Mouse (Mus musculus) CD4-positive helper T cell, adult 2 months (primary cell): ENCODE data around the gene Upp2.
A peak's percentile ranks its signal among the peaks of the same experiment; 100 is the strongest.

Source experiments
- DNase-seq: peaks from one replicate; pipeline ENCODE4 v3.0.0-alpha.2; 2012; ENCODE audit warnings: low read depth, missing footprints, low spot score

Gene Upp2

GRCm38 (mm10) chr2:58754736-58755135 is 187.6 kb downstream of the Upp2 start:
- no peak for DNase-seq

- no peak for DNase-seq
Measured at GRCm38 (mm10) chr2:58758081-58758480, 191.0 kb downstream of the Upp2 start.

- no peak for DNase-seq
Measured at GRCm38 (mm10) chr2:58759676-58760075, 192.6 kb downstream of the Upp2 start.

GRCm38 (mm10) chr2:58765141-58765540 is 198.0 kb downstream of the Upp2 start:
- DNase-seq, result no peak

GRCm38 (mm10) chr2:58773833-58774232 is 206.7 kb downstream of the Upp2 start:
- DNase-seq, result no peak

GRCm38 (mm10) chr2:58778986-58779495 is 211.9 kb downstream of the Upp2 start:
- no peak for DNase-seq

- DNase-seq, result no peak
Measured at GRCm38 (mm10) chr2:58783526-58783925, 216.4 kb downstream of the Upp2 start.

- DNase-seq, result no peak
Measured at GRCm38 (mm10) chr2:58786177-58786576, 219.1 kb downstream of the Upp2 start.

- no peak for DNase-seq
Measured at GRCm38 (mm10) chr2:58786681-58787080, 219.6 kb downstream of the Upp2 start.

GRCm38 (mm10) chr2:58787360-58787759 is 220.3 kb downstream of the Upp2 start:
- DNase-seq, result no peak

GRCm38 (mm10) chr2:58789934-58790333 is 222.8 kb downstream of the Upp2 start:
- DNase-seq, result no peak

- no peak for DNase-seq
Measured at GRCm38 (mm10) chr2:58790361-58790760, 223.3 kb downstream of the Upp2 start.

- no peak for DNase-seq
Measured at GRCm38 (mm10) chr2:58794489-58794888, 227.4 kb downstream of the Upp2 start.

- no peak for DNase-seq
Measured at GRCm38 (mm10) chr2:58795432-58795831, 228.3 kb downstream of the Upp2 start.

GRCm38 (mm10) chr2:58797506-58797905 is 230.4 kb downstream of the Upp2 start:
- no peak for DNase-seq

GRCm38 (mm10) chr2:58799126-58799525 is 232.0 kb downstream of the Upp2 start:
- no peak for DNase-seq

- no peak for DNase-seq
Measured at GRCm38 (mm10) chr2:58799623-58800022, 232.5 kb downstream of the Upp2 start.

- DNase-seq, result no peak
Measured at GRCm38 (mm10) chr2:58812941-58813340, 245.8 kb downstream of the Upp2 start.

GRCm38 (mm10) chr2:58828910-58829600 is 262.0 kb downstream of the Upp2 start:
- no peak for DNase-seq

- peak; percentile 16 for DNase-seq
Measured at GRCm38 (mm10) chr2:58829981-58830742, 263.1 kb downstream of the Upp2 start.

GRCm38 (mm10) chr2:58832253-58832980 is 265.3 kb downstream of the Upp2 start:
- no peak for DNase-seq

- no peak for DNase-seq
Measured at GRCm38 (mm10) chr2:58841021-58841420, 273.9 kb downstream of the Upp2 start.
